Mouse (Mus musculus): ENCODE data around the gene Oaf. TPM values are rescaled to one million over a fixed set of nuclear protein-coding genes. Genes with fewer than 3 reads are reported as not detected.

The Oaf gene
- total RNA-seq, 4 experiments from 2014 or later: 12.8 to 18.5 (median 15.2) TPM

GRCm38 (mm10) chr9:43245801-43246570 is 6.3 kb upstream of the Oaf start:
- DNase-seq (ENCODE audit: low spot score in 2 of 2): no peak

- no peak for DNase-seq (ENCODE audit: low spot score in 2 of 2)
Observed at GRCm38 (mm10) chr9:43242432-43242831, 2.7 kb upstream of the Oaf start.

- DNase-seq (ENCODE audit: low spot score in 2 of 2): no peak
Observed at GRCm38 (mm10) chr9:43241970-43242369, 2.3 kb upstream of the Oaf start.

GRCm38 (mm10) chr9:43241291-43241690 is 1.6 kb upstream of the Oaf start:
- no peak for DNase-seq (ENCODE audit: low spot score in 2 of 2)

GRCm38 (mm10) chr9:43240594-43240900 is 836 bp upstream of the Oaf start:
- no peak for DNase-seq (ENCODE audit: low spot score in 2 of 2)

GRCm38 (mm10) chr9:43238631-43239545 is 823 bp downstream of the Oaf start:
- no peak for DNase-seq (ENCODE audit: low spot score in 2 of 2)

GRCm38 (mm10) chr9:43238167-43238566 is 1.5 kb downstream of the Oaf start:
- DNase-seq (ENCODE audit: low spot score in 2 of 2): no peak

GRCm38 (mm10) chr9:43237111-43237775 is 2.5 kb downstream of the Oaf start:
- DNase-seq (ENCODE audit: low spot score in 2 of 2): no peak

GRCm38 (mm10) chr9:43236576-43236975 is 3.1 kb downstream of the Oaf start:
- no peak for DNase-seq (ENCODE audit: low spot score in 2 of 2)

- no peak for DNase-seq (ENCODE audit: low spot score in 2 of 2)
Observed at GRCm38 (mm10) chr9:43236106-43236505, 3.6 kb downstream of the Oaf start.

GRCm38 (mm10) chr9:43235336-43235735 is 4.4 kb downstream of the Oaf start:
- DNase-seq (ENCODE audit: low spot score in 2 of 2): no peak

GRCm38 (mm10) chr9:43234496-43234895 is 5.2 kb downstream of the Oaf start:
- no peak for DNase-seq (ENCODE audit: low spot score in 2 of 2)

- no peak for DNase-seq (ENCODE audit: low spot score in 2 of 2)
Observed at GRCm38 (mm10) chr9:43233515-43233914, 6.2 kb downstream of the Oaf start.

GRCm38 (mm10) chr9:43233044-43233443 is 6.7 kb downstream of the Oaf start:
- DNase-seq (ENCODE audit: low spot score in 2 of 2): no peak

GRCm38 (mm10) chr9:43232286-43232685 is 7.4 kb downstream of the Oaf start:
- DNase-seq (ENCODE audit: low spot score in 2 of 2): no peak

GRCm38 (mm10) chr9:43231805-43232204 is 7.9 kb downstream of the Oaf start:
- DNase-seq (ENCODE audit: low spot score in 2 of 2): no peak

GRCm38 (mm10) chr9:43230886-43231285 is 8.8 kb downstream of the Oaf start:
- DNase-seq (ENCODE audit: low spot score in 2 of 2): no peak

- no peak for DNase-seq (ENCODE audit: low spot score in 2 of 2)
Observed at GRCm38 (mm10) chr9:43229962-43230361, 9.7 kb downstream of the Oaf start.

GRCm38 (mm10) chr9:43229398-43229895 is 10.3 kb downstream of the Oaf start:
- no peak for DNase-seq (ENCODE audit: low spot score in 2 of 2)

GRCm38 (mm10) chr9:43228745-43229144 is 11.0 kb downstream of the Oaf start:
- no peak for DNase-seq (ENCODE audit: low spot score in 2 of 2)

GRCm38 (mm10) chr9:43227626-43228025 is 12.1 kb downstream of the Oaf start:
- DNase-seq (ENCODE audit: low spot score in 2 of 2): no peak
